Mouse (Mus musculus): Measurements from ENCODE around the gene Tmem192. TPM values are rescaled to one million over a fixed set of nuclear protein-coding genes. Genes with fewer than 3 reads are reported as not detected.

Tmem192 gene
- polyA plus RNA-seq, 1 experiment from 2014 or later, result 19.2 TPM

- 83% methylated on average over 8 of the region's 8 CpGs for WGBS
- Histone ChIP-seq H3K4me3 (no peak overlapping the region), H3K9me3 (replicated peaks) (no peaks in the 10 kb centered on the region), H3K4me1 (peaks cover 5% of the 10 kb centered on the region; the same call in 1 of the 2 replicates), H3K36me3 (no peaks in the 10 kb centered on the region), H3K27ac (no peak overlapping the region), H3K27me3 (ENCODE audit: low read depth, poor library complexity, severe bottlenecking) (peaks cover 27% of the 10 kb centered on the region)
- no peak for DNase-seq (ENCODE audit: low spot score)
Measured at GRCm38 (mm10) chr8:64941019-64941418, 6.0 kb upstream of the Tmem192 start.

- Histone ChIP-seq H3K4me3 (no peak overlapping the region), H3K4me1 (peaks cover 5% of the 10 kb centered on the region; the same call in 1 of the 2 replicates), H3K27me3 (ENCODE audit: low read depth, poor library complexity, severe bottlenecking) (peaks cover 27% of the 10 kb centered on the region), H3K27ac (no peak overlapping the region), H3K9me3 (replicated peaks) (no peaks in the 10 kb centered on the region), H3K36me3 (no peaks in the 10 kb centered on the region)
- peak; percentile 81 for DNase-seq (ENCODE audit: low spot score)
- 13% methylated on average over 9 of the region's 9 CpGs for WGBS
Measured at GRCm38 (mm10) chr8:64941495-64941894, 5.5 kb upstream of the Tmem192 start.

DNA sequence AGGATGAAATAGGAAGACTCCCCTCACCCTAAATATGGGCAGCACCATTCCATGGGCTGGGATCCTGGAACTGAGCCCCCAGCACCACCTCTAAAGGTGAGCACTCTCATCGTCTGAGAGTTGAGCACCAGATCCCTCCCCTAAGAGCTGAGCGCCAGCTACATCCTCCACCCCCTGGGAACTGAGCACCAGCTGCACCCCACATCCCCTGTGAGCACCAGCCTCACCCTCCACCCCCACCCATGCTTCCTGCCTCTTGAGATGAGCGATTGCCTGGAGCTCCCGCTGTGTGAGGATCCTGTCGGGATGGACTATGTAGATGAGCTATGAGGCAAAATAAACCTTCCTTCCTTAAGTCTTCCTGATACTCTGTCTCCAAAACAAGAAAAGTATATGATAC lies 4.0 kb upstream of the Tmem192 start:
- Histone ChIP-seq H3K36me3 (no peaks in the 10 kb centered on the region), H3K4me1 (peaks cover 5% of the 10 kb centered on the region; the same call in 1 of the 2 replicates), H3K27me3 (ENCODE audit: low read depth, poor library complexity, severe bottlenecking) (peaks cover 27% of the 10 kb centered on the region), H3K27ac (no peak overlapping the region), H3K9me3 (replicated peaks) (no peaks in the 10 kb centered on the region), H3K4me3 (no peak overlapping the region)
- WGBS, result 22% methylated on average over 5 of the region's 5 CpGs
- DNase-seq (ENCODE audit: low spot score), result no peak

- 28% methylated on average over 5 of the region's 5 CpGs for WGBS
- Histone ChIP-seq H3K4me1 (peaks cover 5% of the 10 kb centered on the region; the same call in 1 of the 2 replicates), H3K27me3 (ENCODE audit: low read depth, poor library complexity, severe bottlenecking) (peaks cover 27% of the 10 kb centered on the region), H3K27ac (no peak overlapping the region), H3K4me3 (no peak overlapping the region), H3K9me3 (replicated peaks) (no peaks in the 10 kb centered on the region), H3K36me3 (no peaks in the 10 kb centered on the region)
- no peak for DNase-seq (ENCODE audit: low spot score)
Measured at GRCm38 (mm10) chr8:64944831-64945230, 2.2 kb upstream of the Tmem192 start.

DNA sequence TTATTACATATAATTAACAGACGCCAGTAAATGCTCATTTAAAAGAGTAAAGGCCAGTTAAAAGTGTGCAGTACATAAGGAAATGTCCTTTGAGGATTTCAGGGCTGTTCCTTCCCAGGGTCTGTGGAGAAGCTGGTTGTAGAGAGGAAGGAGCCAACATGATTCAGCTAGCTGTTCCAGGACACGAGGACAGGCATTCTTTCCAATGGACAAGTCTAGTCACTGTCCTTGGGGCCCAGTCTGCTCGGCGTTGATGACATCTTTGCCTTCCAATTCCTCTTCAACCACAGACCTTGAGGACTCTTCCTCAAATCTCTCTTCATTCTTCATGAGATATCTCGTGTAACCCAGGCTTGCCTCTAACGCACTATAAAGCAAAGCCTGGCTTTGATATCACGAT lies 1.4 kb upstream of the Tmem192 start:
- Histone ChIP-seq H3K36me3 (no peaks in the 10 kb centered on the region), H3K27ac (no peak overlapping the region), H3K9me3 (replicated peaks) (no peaks in the 10 kb centered on the region), H3K4me3 (no peak overlapping the region), H3K4me1 (peaks cover 5% of the 10 kb centered on the region; the same call in 1 of the 2 replicates), H3K27me3 (ENCODE audit: low read depth, poor library complexity, severe bottlenecking) (peaks cover 27% of the 10 kb centered on the region)
- DNase-seq (ENCODE audit: low spot score), result no peak
- 85% methylated on average over 7 of the region's 7 CpGs for WGBS

DNA sequence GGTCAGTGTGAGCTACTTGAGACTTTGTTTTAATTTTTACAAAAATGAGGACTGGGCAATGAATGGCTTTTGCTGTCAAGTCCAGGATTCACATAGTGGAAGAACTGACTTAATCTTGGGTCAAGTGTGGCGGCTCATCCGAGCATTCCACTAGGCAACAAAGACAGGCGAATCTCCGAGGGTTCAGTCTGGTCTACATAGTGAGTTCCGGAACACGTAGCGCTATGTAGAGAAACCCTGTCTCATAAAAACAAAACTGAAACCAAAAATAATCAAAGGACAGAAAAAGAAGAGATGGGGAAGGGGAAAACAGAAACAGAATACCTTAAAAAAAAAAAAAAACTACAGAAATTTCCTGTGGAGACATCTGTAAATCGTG lies 555 bp upstream of the Tmem192 start:
- no peak for DNase-seq (ENCODE audit: low spot score)
- H3K4me1 ChIP-seq, result peaks cover 5% of the 10 kb centered on the region; the same call in 1 of the 2 replicates
- WGBS, result 61% methylated on average over 8 of the region's 8 CpGs
- no peaks in the 10 kb centered on the region for H3K9me3 ChIP-seq (replicated peaks)
- H3K27me3 ChIP-seq (ENCODE audit: low read depth, poor library complexity, severe bottlenecking), result peaks cover 27% of the 10 kb centered on the region
- peak overlapping the region; percentile 70 for H3K4me3 ChIP-seq
- no peaks in the 10 kb centered on the region for H3K36me3 ChIP-seq
- no peak overlapping the region for H3K27ac ChIP-seq

- H3K9me3 ChIP-seq (replicated peaks), result no peaks in the 10 kb centered on the region
- H3K4me1 ChIP-seq, result peaks cover under 1% of the 10 kb centered on the region; the same call in 1 of the 2 replicates
- peaks cover 18% of the 10 kb centered on the region for H3K27me3 ChIP-seq (ENCODE audit: low read depth, poor library complexity, severe bottlenecking)
- no peaks in the 10 kb centered on the region for H3K36me3 ChIP-seq
- WGBS, result 15% methylated on average over 10 of the region's 10 CpGs
- H3K27ac ChIP-seq, result peak overlapping the region; percentile 76
- no peak for DNase-seq (ENCODE audit: low spot score)
- peak overlapping the region; percentile 70 for H3K4me3 ChIP-seq
Measured at GRCm38 (mm10) chr8:64947698-64948034, 681 bp downstream of the Tmem192 start.

DNA sequence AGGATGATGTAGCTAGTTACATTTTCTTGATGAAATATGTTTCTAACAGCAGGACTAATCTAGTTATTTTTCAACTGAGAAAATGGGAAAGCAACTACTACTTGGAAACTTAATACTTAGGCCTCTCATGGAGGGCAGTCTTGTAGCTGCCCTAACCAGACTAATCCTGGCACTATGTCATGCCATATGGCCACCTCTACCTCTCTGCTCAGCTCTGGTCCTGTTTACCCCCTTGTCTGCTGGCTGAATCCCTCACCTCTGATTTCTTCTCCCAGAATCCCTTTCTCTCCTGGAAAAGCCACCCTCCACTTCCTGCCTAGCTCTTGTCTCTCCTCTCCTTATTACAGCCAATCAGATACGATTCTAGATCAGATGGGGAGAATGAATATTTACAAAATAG lies 1.4 kb downstream of the Tmem192 start:
- 94% methylated on average over 1 of the region's 1 CpGs for WGBS
- no peak for DNase-seq (ENCODE audit: low spot score)

GRCm38 (mm10) chr8:64952101-64952500 lies 5.1 kb downstream of the Tmem192 start:
- Histone ChIP-seq H3K4me3 (no peak overlapping the region), H3K4me1 (no peaks in the 10 kb centered on the region), H3K9me3 (replicated peaks) (no peaks in the 10 kb centered on the region), H3K27me3 (ENCODE audit: low read depth, poor library complexity, severe bottlenecking) (no peaks in the 10 kb centered on the region), H3K36me3 (no peaks in the 10 kb centered on the region), H3K27ac (no peak overlapping the region)
- DNase-seq (ENCODE audit: low spot score), result no peak
- 96% methylated on average over 6 of the region's 6 CpGs for WGBS

More for the DNA sequence above, 1.4 kb downstream of the Tmem192 start:
- Histone ChIP-seq H3K36me3 (no peaks in the 10 kb centered on the region), H3K4me3 (no peak overlapping the region), H3K27me3 (ENCODE audit: low read depth, poor library complexity, severe bottlenecking) (peaks cover 11% of the 10 kb centered on the region), H3K27ac (no peak overlapping the region), H3K4me1 (no peaks in the 10 kb centered on the region), H3K9me3 (replicated peaks) (no peaks in the 10 kb centered on the region)

- Histone ChIP-seq H3K4me3 (no peak overlapping the region), H3K9me3 (replicated peaks) (no peaks in the 10 kb centered on the region), H3K36me3 (peaks cover 11% of the 10 kb centered on the region), H3K27me3 (ENCODE audit: low read depth, poor library complexity, severe bottlenecking) (no peaks in the 10 kb centered on the region), H3K4me1 (no peaks in the 10 kb centered on the region), H3K27ac (no peak overlapping the region)
- no peak for DNase-seq (ENCODE audit: low spot score)
- 89% methylated on average over 9 of the region's 9 CpGs for WGBS
Measured at GRCm38 (mm10) chr8:64959025-64959424, 12.0 kb downstream of the Tmem192 start.

- no peak overlapping the region for H3K27ac ChIP-seq
- peaks cover 9% of the 10 kb centered on the region for H3K36me3 ChIP-seq
- no peaks in the 10 kb centered on the region for H3K9me3 ChIP-seq (replicated peaks)
- H3K4me1 ChIP-seq, result no peaks in the 10 kb centered on the region
- no peaks in the 10 kb centered on the region for H3K27me3 ChIP-seq (ENCODE audit: low read depth, poor library complexity, severe bottlenecking)
- H3K4me3 ChIP-seq, result no peak overlapping the region
- no peak for DNase-seq (ENCODE audit: low spot score)
Measured at GRCm38 (mm10) chr8:64962836-64963235, 15.9 kb downstream of the Tmem192 start.

GRCm38 (mm10) chr8:64983150-64983897 lies 36.3 kb downstream of the Tmem192 start:
- Histone ChIP-seq H3K9me3 (replicated peaks) (no peaks in the 10 kb centered on the region), H3K36me3 (no peaks in the 10 kb centered on the region), H3K27me3 (ENCODE audit: low read depth, poor library complexity, severe bottlenecking) (no peaks in the 10 kb centered on the region), H3K27ac (no peak overlapping the region), H3K4me1 (peaks cover 9% of the 10 kb centered on the region; the same call in 1 of the 2 replicates), H3K4me3 (no peak overlapping the region)
- WGBS, result 80% methylated on average over 20 of the region's 20 CpGs
- DNase-seq (ENCODE audit: low spot score), result peak; percentile 31

GRCm38 (mm10) chr8:64987731-64988130 lies 40.7 kb downstream of the Tmem192 start, which contains the start of gene Trim75:
Trim75 (minus strand) TSS chr8:64987831.
- Histone ChIP-seq H3K27ac (no peak within 1 kb of the TSS), H3K36me3 (no peaks in the 10 kb centered on the region), H3K27me3 (ENCODE audit: low read depth, poor library complexity, severe bottlenecking) (no peaks in the 10 kb centered on the region), H3K9me3 (replicated peaks) (no peaks in the 10 kb centered on the region), H3K4me1 (peaks cover 9% of the 10 kb centered on the region; the same call in 1 of the 2 replicates), H3K4me3 (no peak within 1 kb of the TSS)
- WGBS, result 88% methylated on average over 4 of the region's 4 CpGs
- no peak for DNase-seq (ENCODE audit: low spot score)
